Mouse (Mus musculus): Measurements from ENCODE around the gene Disc1.

- TF ChIP-seq CTCF (IDR thresholded peaks at IDR 0.05; ENCODE audit: borderline replicate concordance, insufficient read depth, low read depth, low read length), result no peak
- no peak for TF ChIP-seq POLR2A (IDR thresholded peaks at IDR 0.05; ENCODE audit: borderline replicate concordance, insufficient read depth, low read length)
Measured at GRCm38 (mm10) chr8:125049826-125050225, 4.2 kb upstream of the Disc1 start.
